In the genomic region with DNA sequence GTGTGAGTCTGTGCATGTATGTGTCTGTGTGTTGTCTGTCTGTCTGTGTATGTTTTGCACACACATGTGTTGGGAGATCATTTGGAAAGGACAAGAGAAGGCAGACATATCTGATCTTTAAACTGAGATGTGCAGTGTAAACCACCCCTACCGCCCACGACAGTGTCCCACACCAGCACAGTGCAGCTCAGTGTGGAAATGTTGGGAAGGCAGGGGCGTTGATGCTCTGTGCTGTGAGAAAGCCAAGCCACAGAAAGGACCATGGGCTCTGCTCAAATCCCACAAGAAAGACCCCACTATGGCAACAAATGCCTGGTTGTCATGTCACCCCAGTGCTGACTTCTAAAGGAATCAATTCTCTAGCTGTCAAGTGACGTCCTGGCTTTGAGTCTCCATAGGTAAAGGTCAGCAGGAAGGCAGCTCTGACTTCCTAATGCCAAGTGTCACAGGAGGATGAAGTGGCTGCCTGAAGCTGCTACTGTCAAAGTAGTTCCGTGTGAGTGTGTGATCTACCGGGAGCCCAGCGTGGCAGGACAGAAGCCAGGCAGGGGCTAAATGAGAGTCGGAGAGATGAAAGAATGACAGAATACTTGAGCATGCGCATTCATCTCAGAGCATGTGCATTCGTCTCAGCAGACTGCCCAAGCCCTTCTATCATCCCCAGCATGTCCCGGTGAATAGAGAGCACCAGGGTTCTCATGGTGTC, we compare ENCODE assay signal across 26 mouse cellular contexts. TPM values are rescaled to one million over a fixed set of nuclear protein-coding genes. Genes with fewer than 3 reads are reported as not detected.
A peak's percentile ranks its signal among the peaks of the same experiment; 100 is the strongest.
DNase-seq lines count a peak whose midpoint lies in the region; ATAC-seq and TF ChIP-seq lines count a peak whose summit lies in the region.
"Had no signal": no experiment of that assay in that cellular context is flagged by ENCODE, and none has a peak within 500 bp of the region (broad histone marks: within the 10 kb centered on the region; RNA-seq: fewer than 3 reads in every experiment).

No protein-coding gene starts in this region.

- H3K9ac ChIP-seq in hindbrain, embryonic 14.5 days = no peak overlapping the region; the same call in 1 of the 2 replicates
- H3K9ac ChIP-seq in hindbrain, embryonic 13.5 days = no peak overlapping the region
- no peak overlapping the region for H3K9ac ChIP-seq in hindbrain, postnatal 0 days (replicated peaks; ENCODE audit: low read length)
- H3K9ac ChIP-seq: forebrain, embryonic 13.5 days; liver, embryonic 14.5 days had no signal

- no peaks in the 10 kb centered on the region for H3K27me3 ChIP-seq in hindbrain, embryonic 14.5 days (ENCODE audit: control insufficient read depth, insufficient read depth, low read length)
- no peaks in the 10 kb centered on the region for H3K27me3 ChIP-seq in hindbrain, embryonic 13.5 days
- H3K27me3 ChIP-seq in hindbrain, postnatal 0 days (ENCODE audit: insufficient read depth, low read length) = no peaks in the 10 kb centered on the region
- H3K27me3 ChIP-seq: forebrain, embryonic 13.5 days had no signal

- H3K9me3 ChIP-seq in hindbrain, embryonic 14.5 days (ENCODE audit: control insufficient read depth, low read length) = no peaks in the 10 kb centered on the region
- no peaks in the 10 kb centered on the region for H3K9me3 ChIP-seq in hindbrain, embryonic 13.5 days
- H3K9me3 ChIP-seq in hindbrain, postnatal 0 days (ENCODE audit: low read length) = no peaks in the 10 kb centered on the region
- H3K9me3 ChIP-seq: forebrain, embryonic 13.5 days had no signal

- H3K4me3 ChIP-seq in hindbrain, embryonic 14.5 days (replicated peaks; ENCODE audit: low read length) = no peak overlapping the region
- H3K4me3 ChIP-seq in hindbrain, embryonic 13.5 days = no peak overlapping the region
- H3K4me3 ChIP-seq in hindbrain, postnatal 0 days (ENCODE audit: low read length) = no peak overlapping the region
- H3K4me3 ChIP-seq: erythroblast, embryonic 14.5 days; forebrain, embryonic 13.5 days; heart, adult 2 months had no signal

- H3K36me3 ChIP-seq in hindbrain, embryonic 14.5 days (replicated peaks; ENCODE audit: control insufficient read depth, insufficient read depth) = no peaks in the 10 kb centered on the region
- H3K36me3 ChIP-seq in hindbrain, embryonic 13.5 days = no peaks in the 10 kb centered on the region
- no peaks in the 10 kb centered on the region for H3K36me3 ChIP-seq in hindbrain, postnatal 0 days (ENCODE audit: insufficient read depth, low read length)

- WGBS in hindbrain, embryonic 14.5 days = 43% methylated on average over 11 of the region's 11 CpGs
- 55% methylated on average over 11 of the region's 11 CpGs for WGBS in hindbrain, embryonic 13.5 days
- 48% methylated on average over 11 of the region's 11 CpGs for WGBS in hindbrain, postnatal 0 days

- H3K4me1 ChIP-seq in hindbrain, embryonic 14.5 days (replicated peaks; ENCODE audit: control insufficient read depth, insufficient read depth, low read length) = no peaks in the 10 kb centered on the region
- 0 out of 2 replicates have a peak, but pooled peaks cover 4% of the 10 kb centered on the region for H3K4me1 ChIP-seq in hindbrain, embryonic 13.5 days (replicated peaks)
- 0 out of 2 replicates have a peak, but pooled peaks cover 2% of the 10 kb centered on the region for H3K4me1 ChIP-seq in hindbrain, postnatal 0 days (ENCODE audit: insufficient read depth, low read length)
- H3K4me1 ChIP-seq: forebrain, embryonic 13.5 days had no signal

- H3K4me2 ChIP-seq in hindbrain, embryonic 14.5 days (replicated peaks) = 0 out of 2 replicates have a peak overlapping the region, but pooled peaks have one; percentile 5
- H3K4me2 ChIP-seq in hindbrain, embryonic 13.5 days = no peak overlapping the region
- peak overlapping the region; percentile 19; the same call in 1 of the 2 replicates for H3K4me2 ChIP-seq in hindbrain, postnatal 0 days (ENCODE audit: low read depth, low read length)
- H3K4me2 ChIP-seq: forebrain, embryonic 13.5 days had no signal

- 0 out of 2 replicates have a peak, but pooled peaks have one; percentile 10 for ATAC-seq in hindbrain, embryonic 14.5 days (ENCODE audit: low FRiP score)
- ATAC-seq in hindbrain, embryonic 13.5 days (ENCODE audit: low FRiP score) = no peak; the same call in 1 of the 2 replicates
- peak; percentile 28; the same call in 1 of the 2 replicates for ATAC-seq in hindbrain, postnatal 0 days
- ATAC-seq: forebrain, embryonic 13.5 days; intestine, embryonic 16.5 days had no signal

- peak; percentile 56 for DNase-seq in heart, adult 11 months
- DNase-seq in heart, postnatal 36 days = no peak
- no peak for DNase-seq in hindbrain, embryonic 14.5 days (ENCODE audit: low spot score)
- DNase-seq in brain, adult 2 months (ENCODE audit: low read depth, low spot score) = peak; percentile 15
- DNase-seq in hindbrain, postnatal 0 days (ENCODE audit: low spot score) = no peak
- DNase-seq in layer of hippocampus, postnatal 25 days (ENCODE audit: extremely low spot score in 1 of 2, low spot score in 1 of 2) = no peak
- DNase-seq in left cerebral cortex, adult 18-20 months (ENCODE audit: low spot score in 2 of 2) = no peak
- DNase-seq: adrenal gland, postnatal 14 days; cerebellum, adult 18-20 months; cerebellum, postnatal 14 days; gastrocnemius, postnatal 25 days; heart, adult 2 months; kidney, adult 8-10 months; kidney, postnatal 4 days; liver; lung, adult 2 months; lung, postnatal 10 days; thymus, postnatal 4 days had no signal

- TF ChIP-seq CTCF in hindbrain, postnatal 0 days (IDR thresholded peaks at IDR 0.05; ENCODE audit: low read depth) = no peak

- no peak overlapping the region for H3K27ac ChIP-seq in hindbrain, embryonic 14.5 days
- H3K27ac ChIP-seq in hindbrain, embryonic 13.5 days = no peak overlapping the region
- H3K27ac ChIP-seq in hindbrain, postnatal 0 days = no peak overlapping the region
- H3K27ac ChIP-seq: forebrain, embryonic 13.5 days; heart, adult 2 months; kidney, postnatal 0 days; liver, embryonic 14.5 days; macrophage; stomach, postnatal 0 days had no signal

- intact Hi-C loops in heart, postnatal 36 days (cut with DNase I) = loop anchor here (10.0 kb wide), 1 partner anchor 149 kb away; no protein-coding TSS in a partner anchor

RNA-seq across cellular contexts. Expression of gene Bod1, which starts 57.8 kb away (rescaled TPM):
- total RNA-seq in heart, postnatal 36 days (2021) = 100 to 1,000 TPM; 122 to 131 TPM
- 146 and 149 TPM in 2 replicates for polyA plus RNA-seq in hindbrain, embryonic 14.5 days (2014; fragmentation: Nextera tagmentation; extraction: Ambion mirVana)
- 152 and 153 TPM in 2 replicates for polyA plus RNA-seq in hindbrain, embryonic 13.5 days (2015; fragmentation: Nextera tagmentation; extraction: Ambion mirVana)
- total RNA-seq in hindbrain, postnatal 0 days (2014; rRNA removed) = 91.2 and 113 TPM in 2 replicates
- 125 and 134 TPM in 2 replicates for polyA plus RNA-seq in hindbrain, postnatal 0 days (2015; fragmentation: Nextera tagmentation; extraction: Ambion mirVana)
- 100 to 1,000 TPM in 1 of 2 experiments, 10 to 100 TPM in 1; 88.3 to 105 TPM for total RNA-seq in layer of hippocampus, postnatal 25 days (2021)
- total RNA-seq in left cerebral cortex, adult 18-20 months (2021) = 100 to 1,000 TPM; 107 to 108 TPM

Comparison
In these comparisons a context has a peak if more than half of its experiments do, and no peak if none do; other contexts are left out.
1. DNase-seq: peak in heart, adult 11 months (single experiment) and brain, adult 2 months (single experiment); none in heart, postnatal 36 days (0 of 2), hindbrain, embryonic 14.5 days (single experiment), hindbrain, postnatal 0 days (single experiment), layer of hippocampus, postnatal 25 days (0 of 2) and left cerebral cortex, adult 18-20 months (0 of 2).